8 mouse cellular contexts compared by ENCODE assay signal in genomic region chr3:103058207-103059157, GRCm38 (mm10). TPM values are rescaled to one million over a fixed set of nuclear protein-coding genes. Genes with fewer than 3 reads are reported as not detected.
DNase-seq lines count a peak whose midpoint lies in the region; ATAC-seq and TF ChIP-seq lines count a peak whose summit lies in the region.

TSS of gene Nras (plus strand) at chr3:103058285.

- H3K9me3 ChIP-seq in forebrain, embryonic 15.5 days = no peaks in the 10 kb centered on the region

- peak; percentile 93 for DNase-seq in ES-CJ7 (ENCODE audit: low read depth, low spot score)
- peak; percentile 78 for DNase-seq in cerebellum, adult 11 months
- peak; percentile 91 for DNase-seq in heart, postnatal 25 days (ENCODE audit: low spot score)
- peak; percentile 88 to 93 for DNase-seq in layer of hippocampus, adult 18-20 months (ENCODE audit: low spot score in 2 of 2)
- DNase-seq in lung, adult 2 months = peak; percentile 96
- peak; percentile 84 to 89 for DNase-seq in thymus, adult 18-20 months

- peak within 1 kb of the TSS; percentile 97 for H3K27ac ChIP-seq in forebrain, embryonic 15.5 days (replicated peaks)

- no peaks in the 10 kb centered on the region for H3K27me3 ChIP-seq in forebrain, embryonic 15.5 days

- H3K4me3 ChIP-seq in forebrain, embryonic 15.5 days = peak within 1 kb of the TSS; percentile 79
- H3K4me3 ChIP-seq in lung, adult 2 months (replicated peaks; ENCODE audit: extremely low read depth, low read depth, low read length) = peak within 1 kb of the TSS; percentile 94

- intact Hi-C loops in heart, postnatal 25 days (cut with DNase I) = loop anchor here (2.0 to 5.0 kb wide), 3 partner anchors 32 to 112 kb away; partner anchors contain the start of genes Bcas2 and Sike1

- H3K36me3 ChIP-seq in forebrain, embryonic 15.5 days = peaks cover 66% of the 10 kb centered on the region

- H3K9ac ChIP-seq in forebrain, embryonic 15.5 days (replicated peaks) = peak within 1 kb of the TSS; percentile 85

- H3K4me1 ChIP-seq in forebrain, embryonic 15.5 days = peaks cover 17% of the 10 kb centered on the region
- peaks cover 4% of the 10 kb centered on the region for H3K4me1 ChIP-seq in lung, adult 2 months (ENCODE audit: control insufficient read depth, insufficient read depth, low read length)

- peak; percentile 99 for ATAC-seq in forebrain, embryonic 15.5 days (replicated peaks)
- ATAC-seq in neutrophil, adult 5-6 weeks (ENCODE audit: extremely low read depth, insufficient number of reproducible peaks, low FRiP score, poor library complexity, severe bottlenecking) = peak; percentile 94

- peak; percentile 56; the same call in 1 of the 2 replicates for TF ChIP-seq POLR2A in lung, adult 2 months (IDR thresholded peaks at IDR 0.05; ENCODE audit: borderline replicate concordance, extremely low read depth, low read depth, low read length)

- H3K4me2 ChIP-seq in forebrain, embryonic 15.5 days (replicated peaks) = peak within 1 kb of the TSS; percentile 67

- TF ChIP-seq CTCF in lung, adult 2 months (IDR thresholded peaks at IDR 0.05; ENCODE audit: insufficient read depth, low read length) = no peak

- 2% methylated on average over 46 of the region's 46 CpGs for WGBS in forebrain, embryonic 15.5 days
- under 1% methylated on average over 46 of the region's 46 CpGs for WGBS in lung, adult 2 months

RNA-seq across cellular contexts. Expression of gene Nras, which starts in this region (rescaled TPM):
- polyA plus RNA-seq in forebrain, embryonic 15.5 days (2015; fragmentation: Nextera tagmentation; extraction: Ambion mirVana) = 120 and 122 TPM in 2 replicates
- total RNA-seq in heart, postnatal 25 days (2021) = 10 to 100 TPM; 54.0 to 57.1 TPM
- total RNA-seq in layer of hippocampus, adult 18-20 months (2021) = 10 to 100 TPM; 50.5 to 65.4 TPM
- polyA plus RNA-seq in lung, adult 2 months (2012; rRNA removed) = 14.2 and 28.1 TPM in 2 replicates
- 61.6 and 73.1 TPM in 2 replicates for total RNA-seq in neutrophil, adult 5-6 weeks (2017)

Comparison
In these comparisons a context has a peak if more than half of its experiments do, and no peak if none do; other contexts are left out.
1. Peak in every context shown above with its lines: DNase-seq, ATAC-seq, H3K4me3 ChIP-seq and H3K27ac ChIP-seq.